20 mouse cellular contexts compared by ENCODE assay signal in genomic region chr2:130589761-130590160, GRCm38 (mm10). TPM values are rescaled to one million over a fixed set of nuclear protein-coding genes. Genes with fewer than 3 reads are reported as not detected.
"Had no signal": no experiment of that assay in that cellular context is flagged by ENCODE, and none has a peak within 500 bp of the region (broad histone marks: within the 10 kb centered on the region; RNA-seq: fewer than 3 reads in every experiment).

No protein-coding gene starts in this region.

- H3K27me3 ChIP-seq: midbrain, embryonic 15.5 days; neural tube, embryonic 12.5 days had no signal

- H3K4me2 ChIP-seq: limb, embryonic 12.5 days; liver, embryonic 13.5 days; midbrain, embryonic 11.5 days; midbrain, embryonic 15.5 days; neural tube, embryonic 12.5 days had no signal

- H3K9me3 ChIP-seq: limb, embryonic 12.5 days; liver, embryonic 13.5 days; megakaryocyte, embryonic 14.5 days; midbrain, embryonic 15.5 days; neural tube, embryonic 12.5 days had no signal

- H3K27ac ChIP-seq: layer of hippocampus, adult 2 months; limb, embryonic 12.5 days; liver, embryonic 13.5 days; macrophage; midbrain, embryonic 15.5 days; neural tube, embryonic 12.5 days; stomach, postnatal 0 days had no signal

- H3K9ac ChIP-seq: limb, embryonic 12.5 days; liver, embryonic 13.5 days; liver, postnatal 0 days; midbrain, embryonic 15.5 days; neural tube, embryonic 12.5 days had no signal

- DNase-seq: kidney, postnatal 10 days; kidney, postnatal 4 days; liver; liver, embryonic 13.5 days; liver, postnatal 0 days; thymus, adult 2 months; thymus, postnatal 25 days had no signal

- ATAC-seq: liver, postnatal 0 days; midbrain, embryonic 15.5 days had no signal

- H3K4me3 ChIP-seq: layer of hippocampus, adult 2 months; limb, embryonic 12.5 days; liver, embryonic 13.5 days; megakaryocyte, embryonic 14.5 days; midbrain, embryonic 15.5 days; neural tube, embryonic 12.5 days had no signal

- H3K4me1 ChIP-seq: limb, embryonic 12.5 days; liver, embryonic 13.5 days; midbrain, embryonic 15.5 days; neural tube, embryonic 12.5 days had no signal

- H3K36me3 ChIP-seq: midbrain, embryonic 15.5 days had no signal

RNA-seq across cellular contexts. Expression of gene Avp, which starts 7.4 kb away (rescaled TPM):
- total RNA-seq: layer of hippocampus, postnatal 10 days; monocyte, adult 5-6 weeks; neutrophil, adult 5-6 weeks had no signal
- polyA plus RNA-seq: kidney, embryonic 14.5 days; limb, embryonic 12.5 days; liver, embryonic 13.5 days; liver, postnatal 0 days; macrophage; midbrain, embryonic 11.5 days; neural tube, embryonic 12.5 days; urinary bladder, adult 2 months had no signal

RNA-seq across cellular contexts. Expression of gene Oxt, which starts 13.8 kb away (rescaled TPM):
- total RNA-seq: layer of hippocampus, adult 2 months; layer of hippocampus, postnatal 10 days; monocyte, adult 5-6 weeks; neutrophil, adult 5-6 weeks had no signal
- polyA plus RNA-seq: kidney, embryonic 14.5 days; limb, embryonic 12.5 days; liver, embryonic 13.5 days; liver, postnatal 0 days; macrophage; midbrain, embryonic 11.5 days; neural tube, embryonic 12.5 days; stomach, postnatal 0 days; urinary bladder, adult 2 months had no signal
